Mouse (Mus musculus) forebrain, embryonic 12.5 days (tissue): ENCODE data around the gene Ewsr1. TPM values are rescaled to one million over a fixed set of nuclear protein-coding genes. Genes with fewer than 3 reads are reported as not detected.

Source experiments
- ATAC-seq: fragments of 200-750 bp; cut with Nextera tagmentation; 2 replicates; pipeline ENCODE4 v1.8.0; 2017; ENCODE audit warnings: moderate TSS enrichment; ENCODE audit not compliant: low FRiP score
- H3K27ac ChIP-seq: fragments of 300-500 bp; sonication (generic); 2 replicates; pipeline ENCODE4 v1.5.1; 2016; ENCODE audit warnings: mild to moderate bottlenecking
- H3K27me3 ChIP-seq: fragments of 300-500 bp; sonication (generic); 2 replicates; pipeline ENCODE4 v1.6.1; 2016; ENCODE audit warnings: mild to moderate bottlenecking
- H3K36me3 ChIP-seq: fragments of 300-500 bp; sonication (generic); replicated peaks from 2 replicates; pipeline ENCODE4 v1.6.1; 2016; ENCODE audit warnings: mild to moderate bottlenecking
- H3K4me1 ChIP-seq: fragments of 300-500 bp; sonication (generic); 2 replicates; pipeline ENCODE4 v1.6.1; 2016
- H3K4me2 ChIP-seq: fragments of 300-500 bp; sonication (generic); 2 replicates; pipeline ENCODE4 v1.6.1; 2016; ENCODE audit warnings: mild to moderate bottlenecking, moderate library complexity
- H3K4me3 ChIP-seq: fragments of 300-500 bp; sonication (generic); replicated peaks from 2 replicates; pipeline ENCODE4 v1.5.1; 2016; ENCODE audit warnings: mild to moderate bottlenecking
- H3K9ac ChIP-seq: fragments of 300-500 bp; sonication (generic); 2 replicates; pipeline ENCODE4 v1.6.1; 2016; ENCODE audit warnings: mild to moderate bottlenecking
- H3K9me3 ChIP-seq: fragments of 300-500 bp; sonication (generic); 2 replicates; pipeline ENCODE4 v1.6.1; 2016
- WGBS: fragments of 180-500 bp; shearing (Covaris S2); methylation state at CpG from one replicate; pipeline ENCODE4 v1.1.7; 2016; 5-methylcytosine and 5-hydroxymethylcytosine counted together
- polyA plus RNA-seq: library from polyadenylated mRNA; unstranded; fragments of >200 nt; fragmentation: Nextera tagmentation; extraction: Ambion mirVana; gene quantifications from 2 replicates; pipeline ENCODE4 v1.2.1, GENCODE M21; 2016

The Ewsr1 gene
- polyA plus RNA-seq, 1 experiment from 2014 or later: 915 TPM

DNA sequence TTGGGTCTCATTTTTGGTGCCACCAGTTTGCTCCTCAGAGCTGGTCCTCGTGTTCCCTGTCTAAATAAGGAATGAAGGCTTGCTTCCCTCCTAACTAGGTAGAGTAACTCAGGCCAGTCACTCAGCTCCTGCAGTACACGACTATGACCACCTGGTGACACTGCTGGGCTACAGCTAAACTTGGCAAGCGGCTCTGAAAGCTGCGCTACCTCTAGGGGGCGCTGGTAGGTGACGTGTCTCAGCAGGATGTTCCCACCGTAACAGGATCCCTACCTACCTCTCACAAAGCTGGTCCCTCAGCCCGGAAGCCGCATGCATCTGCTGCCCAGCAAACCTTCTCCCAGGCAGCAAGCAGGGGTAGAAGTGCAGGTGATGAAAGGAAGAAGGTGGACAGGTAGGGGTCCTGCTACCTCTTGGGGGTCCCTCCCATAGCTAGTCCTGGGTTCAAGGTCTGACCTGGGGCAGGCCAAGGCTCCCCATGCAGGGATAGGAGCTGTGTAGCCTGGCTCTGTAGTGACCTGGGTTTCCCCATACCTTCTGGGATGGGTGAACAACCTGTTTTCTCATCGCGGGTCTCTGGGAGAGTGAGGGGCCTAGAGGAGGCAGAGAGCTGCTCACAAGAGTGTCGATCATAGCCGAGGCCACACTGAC is 16.0 kb upstream of the Ewsr1 start:
- 30% methylated on average over 13 of the region's 13 CpGs for WGBS
- peak; percentile 53; the same call in 1 of the 2 replicates for ATAC-seq
- H3K27ac ChIP-seq: no peak overlapping the region

DNA sequence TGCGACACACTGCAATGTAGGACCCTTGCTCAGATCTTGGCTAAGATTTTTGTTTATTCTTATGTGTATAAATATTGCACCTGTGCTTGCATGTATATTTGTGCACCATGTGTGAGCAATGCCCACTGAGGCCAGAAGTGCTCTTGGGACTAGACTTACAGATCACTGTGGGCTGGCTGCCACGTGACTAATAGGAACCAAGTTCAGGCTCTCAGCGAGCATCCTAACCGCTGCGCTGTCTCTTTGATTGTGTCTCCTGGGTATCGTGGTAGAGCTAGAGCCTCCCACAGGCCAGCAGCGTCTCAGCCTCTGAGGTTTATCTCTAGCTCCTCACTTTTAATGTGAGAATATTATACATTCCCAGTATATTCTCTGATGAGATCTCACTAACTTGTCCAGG is 14.6 kb upstream of the Ewsr1 start:
- Histone ChIP-seq H3K4me1 (peaks cover 4% of the 10 kb centered on the region), H3K27me3 (no peaks in the 10 kb centered on the region), H3K4me2 (no peak overlapping the region), H3K36me3 (no peaks in the 10 kb centered on the region), H3K9me3 (no peaks in the 10 kb centered on the region), H3K4me3 (no peak overlapping the region), H3K9ac (no peak overlapping the region), H3K27ac (no peak overlapping the region)
- ATAC-seq: no peak
- 90% methylated on average over 7 of the region's 7 CpGs for WGBS

More for the DNA sequence above, 16.0 kb upstream of the Ewsr1 start:
- no peaks in the 10 kb centered on the region for H3K27me3 ChIP-seq
- H3K4me3 ChIP-seq: no peak overlapping the region
- no peaks in the 10 kb centered on the region for H3K9me3 ChIP-seq
- no peak overlapping the region for H3K9ac ChIP-seq
- peaks cover 4% of the 10 kb centered on the region for H3K4me1 ChIP-seq
- H3K36me3 ChIP-seq: no peaks in the 10 kb centered on the region
- no peak overlapping the region for H3K4me2 ChIP-seq

DNA sequence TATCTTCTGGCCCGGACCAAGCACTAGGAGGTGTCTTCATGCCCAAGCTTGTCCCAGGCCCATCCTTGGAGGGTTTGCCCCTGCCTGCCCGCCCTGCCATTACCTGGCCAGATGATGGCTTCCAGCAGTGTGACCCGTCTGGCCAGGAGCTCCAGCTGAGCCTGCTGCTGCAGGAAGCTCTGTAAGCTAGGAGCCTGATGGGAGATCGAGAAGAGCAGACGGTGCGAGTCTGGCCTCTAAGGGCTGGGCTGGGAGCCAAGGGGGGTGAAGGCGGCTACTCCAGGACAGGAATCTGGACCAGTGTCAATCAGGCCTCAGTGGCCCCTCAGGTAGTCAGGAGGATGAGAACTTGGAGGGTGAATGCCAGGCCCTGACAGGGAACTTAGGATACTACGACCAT is 10.4 kb upstream of the Ewsr1 start:
- H3K4me2 ChIP-seq: no peak overlapping the region
- no peak overlapping the region for H3K27ac ChIP-seq
- no peak overlapping the region for H3K4me3 ChIP-seq
- no peaks in the 10 kb centered on the region for H3K27me3 ChIP-seq
- no peak overlapping the region for H3K9ac ChIP-seq
- WGBS: 85% methylated on average over 8 of the region's 8 CpGs
- no peak for ATAC-seq
- no peaks in the 10 kb centered on the region for H3K9me3 ChIP-seq
- peaks cover 4% of the 10 kb centered on the region for H3K4me1 ChIP-seq
- peaks cover 12% of the 10 kb centered on the region for H3K36me3 ChIP-seq

DNA sequence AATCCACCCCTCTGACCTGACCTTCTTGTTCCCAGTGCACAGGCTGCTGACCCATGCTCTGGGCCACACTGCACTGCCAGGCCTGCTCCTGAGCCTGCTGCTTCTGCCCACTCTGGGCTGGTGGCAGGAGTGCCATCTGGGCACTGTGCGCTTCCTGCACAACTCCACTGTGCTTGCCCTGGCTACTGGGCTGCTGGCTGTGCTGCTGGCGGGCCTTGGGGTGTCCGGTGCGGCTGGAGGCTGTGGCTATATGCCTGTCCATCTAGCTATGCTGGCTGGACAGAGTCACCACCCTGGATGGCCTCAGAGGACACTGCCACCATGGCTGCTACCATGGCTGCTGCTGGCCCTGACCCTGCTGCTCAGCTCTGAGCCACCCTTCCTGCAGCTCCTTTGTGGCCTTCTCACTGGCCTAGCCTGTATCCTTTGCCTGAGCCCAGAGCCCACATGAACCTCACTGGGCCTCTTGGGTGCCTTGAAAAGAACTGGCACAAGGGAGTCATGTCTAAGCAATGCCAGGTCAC is 5.0 kb upstream of the Ewsr1 start:
- Histone ChIP-seq H3K27me3 (no peaks in the 10 kb centered on the region), H3K4me1 (peaks cover 13% of the 10 kb centered on the region), H3K36me3 (peaks cover 27% of the 10 kb centered on the region), H3K9me3 (no peaks in the 10 kb centered on the region), H3K27ac (no peak overlapping the region), H3K4me2 (no peak overlapping the region), H3K9ac (no peak overlapping the region), H3K4me3 (no peak overlapping the region)
- ATAC-seq: no peak
- 95% methylated on average over 4 of the region's 4 CpGs for WGBS

DNA sequence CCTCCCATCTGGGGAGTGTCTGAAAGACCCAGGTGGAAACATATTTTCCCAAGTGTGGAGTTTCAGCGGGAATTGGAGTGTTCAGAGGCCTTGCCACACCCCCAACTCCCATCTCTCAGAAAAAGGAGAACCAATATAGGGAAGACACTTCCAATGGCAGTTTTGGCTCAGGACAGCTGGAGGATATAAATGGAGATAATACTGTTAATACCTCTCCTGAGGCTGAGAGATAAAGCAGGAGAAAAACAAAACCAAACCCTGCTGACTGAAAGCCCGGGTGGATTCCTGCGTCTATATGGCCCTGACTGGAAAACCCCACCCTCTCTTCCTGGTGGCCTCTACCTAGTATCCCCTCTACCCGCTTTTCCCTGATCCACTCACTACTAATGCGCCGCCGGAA is 3.3 kb upstream of the Ewsr1 start:
- H3K36me3 ChIP-seq: peaks cover 27% of the 10 kb centered on the region

DNA sequence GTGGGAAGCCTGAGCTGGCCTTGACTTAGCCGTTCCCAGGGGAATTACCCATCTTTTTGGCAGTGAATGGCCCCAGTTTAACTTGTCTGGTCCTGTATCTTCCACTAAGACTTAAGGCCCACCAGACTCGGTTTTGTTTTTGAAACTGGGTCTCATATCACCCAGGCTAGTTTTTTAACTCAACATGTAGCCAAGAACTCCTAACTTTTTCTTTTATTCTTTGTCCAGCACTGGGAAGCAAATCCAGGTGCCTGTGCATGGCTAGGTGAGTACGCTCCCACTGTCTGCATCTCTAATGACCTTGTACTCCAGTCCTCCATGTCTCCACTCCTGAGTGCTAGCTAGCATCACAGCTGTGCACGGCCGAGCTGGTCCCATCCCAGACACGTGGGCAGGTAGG is 2.6 kb upstream of the Ewsr1 start:
- no peak overlapping the region for H3K27ac ChIP-seq
- no peak overlapping the region for H3K4me3 ChIP-seq
- 86% methylated on average over 6 of the region's 6 CpGs for WGBS
- no peak for ATAC-seq
- H3K9me3 ChIP-seq: no peaks in the 10 kb centered on the region
- H3K4me1 ChIP-seq: peaks cover 25% of the 10 kb centered on the region
- H3K36me3 ChIP-seq: peaks cover 27% of the 10 kb centered on the region
- 0 out of 2 replicates have a peak overlapping the region, but pooled peaks have one; percentile 4 for H3K9ac ChIP-seq
- H3K27me3 ChIP-seq: no peaks in the 10 kb centered on the region
- H3K4me2 ChIP-seq: no peak overlapping the region

More for the DNA sequence above, 3.3 kb upstream of the Ewsr1 start:
- H3K27ac ChIP-seq: no peak overlapping the region
- H3K4me1 ChIP-seq: peaks cover 17% of the 10 kb centered on the region
- no peaks in the 10 kb centered on the region for H3K9me3 ChIP-seq
- no peak overlapping the region for H3K4me2 ChIP-seq
- no peaks in the 10 kb centered on the region for H3K27me3 ChIP-seq
- no peak overlapping the region for H3K9ac ChIP-seq
- WGBS: 93% methylated on average over 7 of the region's 7 CpGs
- no peak for ATAC-seq
- no peak overlapping the region for H3K4me3 ChIP-seq

DNA sequence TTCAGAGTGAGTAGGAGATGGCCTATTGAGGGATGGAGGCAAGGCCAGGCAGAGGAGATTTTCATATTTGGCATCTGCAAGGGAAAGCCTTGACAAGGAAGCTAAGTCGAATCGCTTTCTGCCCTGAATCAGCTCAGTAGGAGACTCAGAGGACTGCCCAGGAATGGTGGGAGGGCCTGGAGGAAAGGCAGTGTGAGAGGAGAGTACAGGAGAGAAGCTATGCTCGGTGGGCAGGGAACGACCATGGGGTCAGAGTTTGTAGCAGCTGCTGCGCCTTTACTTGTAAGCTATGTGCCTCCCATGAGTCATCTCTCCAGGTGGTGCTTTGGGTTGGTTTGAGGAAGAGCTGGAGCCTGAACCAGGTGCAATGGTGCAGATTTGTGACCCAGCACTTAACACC is 1.7 kb upstream of the Ewsr1 start:
- H3K9ac ChIP-seq: 0 out of 2 replicates have a peak overlapping the region, but pooled peaks have one; percentile 98
- peak overlapping the region; percentile 99 for H3K4me3 ChIP-seq
- H3K27me3 ChIP-seq: no peaks in the 10 kb centered on the region
- no peak for ATAC-seq
- H3K9me3 ChIP-seq: no peaks in the 10 kb centered on the region
- peaks cover 33% of the 10 kb centered on the region for H3K4me1 ChIP-seq
- H3K36me3 ChIP-seq: peaks cover 27% of the 10 kb centered on the region
- peak overlapping the region; percentile 96; the same call in 1 of the 2 replicates for H3K27ac ChIP-seq
- peak overlapping the region; percentile 91 for H3K4me2 ChIP-seq
- 60% methylated on average over 5 of the region's 5 CpGs for WGBS

DNA sequence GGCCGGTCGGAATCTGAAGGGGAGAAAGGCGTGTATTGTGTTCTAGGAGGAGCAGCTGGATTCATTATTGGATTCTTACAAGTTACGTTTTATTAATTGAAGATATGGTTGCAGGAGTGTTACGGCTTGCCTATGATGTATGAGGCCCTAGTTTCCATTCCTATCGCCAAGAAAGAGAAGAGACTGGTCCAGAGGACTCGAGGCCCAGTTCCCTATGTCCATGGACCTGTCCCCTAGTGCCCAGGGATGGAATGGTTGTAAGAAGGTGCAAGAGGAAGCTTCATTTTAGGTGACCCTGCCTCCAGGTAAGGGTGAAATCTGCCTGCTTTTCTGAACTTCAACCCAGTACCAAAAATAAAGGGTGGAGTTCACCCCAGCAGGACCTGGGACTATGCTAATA is 1.2 kb upstream of the Ewsr1 start:
- ATAC-seq: no peak
- H3K9me3 ChIP-seq: no peaks in the 10 kb centered on the region

DNA sequence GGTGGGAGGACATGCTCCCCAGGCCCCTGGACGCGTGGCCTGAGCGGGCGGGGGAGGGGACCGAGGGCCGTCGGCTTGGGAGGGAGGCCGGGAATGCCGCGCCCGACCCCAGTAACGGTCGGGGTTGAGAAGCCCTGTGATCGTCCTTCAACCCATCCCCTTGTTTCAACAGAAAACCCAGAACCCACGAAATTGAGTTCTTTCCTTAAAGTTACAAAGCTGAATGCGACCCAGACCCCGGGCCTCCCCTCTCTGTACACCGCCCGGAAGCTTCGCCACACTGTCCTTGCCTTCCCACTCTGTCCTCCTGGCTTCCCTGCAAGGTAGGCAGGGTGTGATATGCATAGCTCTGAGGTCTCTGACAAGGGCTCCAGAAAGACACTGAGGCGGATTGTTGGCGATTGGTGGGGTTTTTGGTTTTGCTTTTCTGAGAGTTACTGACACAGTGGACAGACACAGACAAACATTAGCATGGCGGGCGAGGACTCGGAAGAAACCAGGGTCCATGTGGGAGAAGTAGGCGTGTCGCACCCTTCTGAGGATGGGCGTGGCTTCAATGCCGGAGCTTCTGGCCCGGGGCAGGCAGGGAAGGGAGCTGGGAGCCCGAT is 614 bp upstream of the Ewsr1 start:
- peak; percentile 75 for ATAC-seq
- Histone ChIP-seq H3K36me3 (peaks cover 18% of the 10 kb centered on the region), H3K4me2 (peak overlapping the region; percentile 91), H3K27ac (peak overlapping the region; percentile 96), H3K4me1 (peaks cover 35% of the 10 kb centered on the region), H3K4me3 (peak overlapping the region; percentile 99), H3K9ac (peak overlapping the region; percentile 98), H3K9me3 (no peaks in the 10 kb centered on the region), H3K27me3 (no peaks in the 10 kb centered on the region)
- under 1% methylated on average over 31 of the region's 31 CpGs for WGBS

More for the DNA sequence above, 1.2 kb upstream of the Ewsr1 start:
- peak overlapping the region; percentile 96 for H3K27ac ChIP-seq
- WGBS: under 1% methylated on average over 7 of the region's 7 CpGs
- peak overlapping the region; percentile 91 for H3K4me2 ChIP-seq
- H3K4me3 ChIP-seq: peak overlapping the region; percentile 99
- H3K27me3 ChIP-seq: no peaks in the 10 kb centered on the region
- peaks cover 23% of the 10 kb centered on the region for H3K36me3 ChIP-seq
- H3K4me1 ChIP-seq: peaks cover 35% of the 10 kb centered on the region
- H3K9ac ChIP-seq: peak overlapping the region; percentile 98

DNA sequence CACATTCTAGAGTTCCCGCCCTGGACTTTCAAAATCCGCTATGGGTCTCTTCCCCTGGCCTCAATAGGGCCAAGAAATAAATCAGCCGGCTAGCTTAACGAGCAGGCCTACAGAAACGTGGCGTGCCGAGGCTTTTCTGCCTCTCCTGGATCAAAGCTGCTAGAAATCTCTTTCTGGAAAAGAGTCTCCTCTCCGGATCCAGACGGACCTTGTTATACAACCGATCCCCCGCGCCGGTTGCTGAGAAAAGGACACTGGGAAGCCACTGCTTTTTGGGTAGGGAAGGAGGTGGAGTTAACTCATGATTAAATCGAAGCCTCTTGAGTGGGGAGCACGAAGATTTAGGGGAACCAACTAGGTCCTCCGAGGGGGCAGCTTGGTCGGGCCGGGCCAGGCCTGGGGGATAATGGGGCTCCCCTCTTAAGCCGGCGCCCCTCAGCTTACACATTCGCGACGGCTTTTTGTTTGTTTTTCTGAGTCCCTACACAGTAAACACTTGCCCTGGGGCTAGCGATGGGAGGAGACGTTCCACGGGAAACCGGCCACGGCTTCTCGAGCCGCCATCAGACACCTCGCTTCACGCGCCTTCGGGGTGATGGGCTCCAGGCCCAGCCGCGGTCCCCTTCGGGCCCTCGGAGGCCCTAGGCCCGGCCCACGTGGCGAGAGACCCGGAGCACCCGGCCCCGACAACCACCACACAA is 881 bp downstream of the Ewsr1 start:
- Histone ChIP-seq H3K27me3 (no peaks in the 10 kb centered on the region), H3K4me1 (peaks cover 40% of the 10 kb centered on the region), H3K36me3 (peaks cover 15% of the 10 kb centered on the region), H3K9ac (peak overlapping the region; percentile 98), H3K4me3 (peak overlapping the region; percentile 99), H3K27ac (peak overlapping the region; percentile 96), H3K4me2 (peak overlapping the region; percentile 91), H3K9me3 (no peaks in the 10 kb centered on the region)
- peak; percentile 1; the same call in 1 of the 2 replicates for ATAC-seq
- WGBS: under 1% methylated on average over 43 of the region's 44 CpGs

DNA sequence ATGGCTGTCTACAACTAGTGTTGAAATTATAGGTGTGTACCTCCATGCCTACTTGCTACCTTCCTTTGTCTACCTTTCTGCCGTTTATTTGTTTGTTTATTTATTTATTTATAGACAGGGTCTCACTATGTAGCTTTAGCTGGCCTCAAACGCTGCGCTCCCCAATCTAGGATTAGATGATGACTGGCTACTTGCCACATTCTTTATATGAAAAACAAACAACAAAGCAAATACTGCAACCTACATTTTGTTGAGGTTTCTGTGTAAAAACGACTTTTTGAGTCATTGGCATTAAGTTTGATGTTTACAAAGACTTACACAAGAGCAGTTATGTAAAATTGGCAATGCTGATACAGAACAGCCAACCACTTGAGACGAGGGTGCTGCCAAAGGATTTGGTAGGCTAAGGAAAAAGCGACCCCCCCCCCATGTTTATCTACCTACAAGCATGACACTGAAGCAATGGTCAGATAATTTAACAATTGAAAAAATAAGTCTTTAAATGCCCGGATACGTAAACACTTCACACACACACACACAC is 2.5 kb downstream of the Ewsr1 start:
- Histone ChIP-seq H3K9ac (peak overlapping the region; percentile 27; the same call in 1 of the 2 replicates), H3K36me3 (peaks cover 25% of the 10 kb centered on the region)
- WGBS: 79% methylated on average over 8 of the region's 8 CpGs

DNA sequence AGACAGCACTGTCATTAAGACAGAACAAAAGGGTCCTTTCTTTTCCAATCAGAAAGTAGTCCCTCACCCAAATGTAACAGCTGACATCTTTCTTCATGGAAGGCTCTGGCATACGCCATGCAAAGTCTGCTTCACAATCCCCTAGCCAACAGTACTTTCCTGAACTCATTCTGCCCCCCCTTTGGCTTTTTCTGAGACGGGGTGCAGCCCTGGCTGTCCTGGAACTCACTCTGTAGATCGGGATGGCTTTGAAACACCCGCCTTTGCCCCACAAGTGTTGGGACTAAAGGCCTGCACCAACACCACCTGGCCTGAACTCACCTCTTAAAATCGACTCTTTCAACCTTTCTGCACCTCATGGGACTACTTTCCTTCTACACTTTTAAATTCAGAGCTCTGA is 3.2 kb downstream of the Ewsr1 start:
- peaks cover 34% of the 10 kb centered on the region for H3K4me1 ChIP-seq
- peak overlapping the region; percentile 91; the same call in 1 of the 2 replicates for H3K4me2 ChIP-seq
- ATAC-seq: no peak
- H3K9ac ChIP-seq: no peak overlapping the region
- no peak overlapping the region for H3K27ac ChIP-seq
- H3K27me3 ChIP-seq: no peaks in the 10 kb centered on the region
- peaks cover 31% of the 10 kb centered on the region for H3K36me3 ChIP-seq
- WGBS: 82% methylated on average over 5 of the region's 5 CpGs
- H3K9me3 ChIP-seq: no peaks in the 10 kb centered on the region
- no peak overlapping the region for H3K4me3 ChIP-seq

More for the DNA sequence above, 2.5 kb downstream of the Ewsr1 start:
- Histone ChIP-seq H3K4me3 (peak overlapping the region; percentile 99), H3K4me2 (peak overlapping the region; percentile 91), H3K9me3 (no peaks in the 10 kb centered on the region), H3K27ac (no peak overlapping the region), H3K27me3 (no peaks in the 10 kb centered on the region), H3K4me1 (peaks cover 40% of the 10 kb centered on the region)
- no peak for ATAC-seq
